Mouse (Mus musculus) right cerebral cortex, adult 2 months (tissue): ENCODE measurements around the gene Mfsd4a.

Experiments
- DNase-seq, 2 experiments: peaks; one replicate each; pipeline ENCODE4 v3.0.0; 2021 to 2022; ENCODE audit warnings: low spot score in 2 of 2

Mfsd4a gene

GRCm38 (mm10) chr1:132065475-132066172 lies 2.2 kb downstream of the Mfsd4a start:
- no peak for DNase-seq

- DNase-seq: peak in 1 of 2 experiments; percentile 37
Observed at GRCm38 (mm10) chr1:132065001-132065400, 2.9 kb downstream of the Mfsd4a start.

GRCm38 (mm10) chr1:132063096-132063495 lies 4.8 kb downstream of the Mfsd4a start:
- DNase-seq: no peak

DNA sequence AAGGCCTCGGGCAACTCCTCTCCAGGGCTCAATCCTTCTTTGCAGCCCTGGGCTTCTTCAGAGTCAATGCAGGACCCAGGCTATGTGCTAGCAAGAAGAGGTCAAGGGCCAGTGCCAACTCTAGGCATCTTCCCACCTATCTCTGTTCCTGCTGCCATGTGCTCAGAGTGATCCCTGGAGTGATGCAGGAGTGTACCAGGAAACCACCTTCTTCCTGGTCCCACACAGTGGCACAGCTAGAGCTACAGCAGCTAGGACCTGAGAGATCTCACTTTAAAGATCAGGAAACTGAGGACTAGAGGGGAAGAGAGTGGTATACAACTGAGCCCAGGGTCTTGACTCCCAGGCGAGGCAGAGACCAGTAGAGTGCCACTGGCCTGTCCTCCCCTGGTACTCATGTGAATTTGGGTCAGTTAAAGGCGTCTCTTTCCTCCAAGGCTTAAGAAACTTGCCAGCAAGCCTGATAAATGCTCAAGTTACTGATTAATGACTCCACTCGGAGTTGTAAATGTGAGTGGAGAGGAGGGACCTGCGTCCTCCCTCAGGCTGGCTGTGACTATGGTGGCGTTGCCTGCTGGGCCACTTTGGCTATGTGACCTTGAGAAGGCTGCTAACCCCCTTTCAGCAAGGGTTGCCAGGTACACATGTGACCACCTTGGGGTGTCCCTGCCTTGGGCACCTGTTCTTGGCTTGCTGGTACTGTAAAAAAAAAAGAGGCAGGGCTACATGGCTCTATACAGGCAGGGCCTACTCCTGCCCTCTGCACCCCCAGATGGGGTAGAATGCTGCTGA lies 5.9 kb downstream of the Mfsd4a start:
- DNase-seq: no peak

DNA sequence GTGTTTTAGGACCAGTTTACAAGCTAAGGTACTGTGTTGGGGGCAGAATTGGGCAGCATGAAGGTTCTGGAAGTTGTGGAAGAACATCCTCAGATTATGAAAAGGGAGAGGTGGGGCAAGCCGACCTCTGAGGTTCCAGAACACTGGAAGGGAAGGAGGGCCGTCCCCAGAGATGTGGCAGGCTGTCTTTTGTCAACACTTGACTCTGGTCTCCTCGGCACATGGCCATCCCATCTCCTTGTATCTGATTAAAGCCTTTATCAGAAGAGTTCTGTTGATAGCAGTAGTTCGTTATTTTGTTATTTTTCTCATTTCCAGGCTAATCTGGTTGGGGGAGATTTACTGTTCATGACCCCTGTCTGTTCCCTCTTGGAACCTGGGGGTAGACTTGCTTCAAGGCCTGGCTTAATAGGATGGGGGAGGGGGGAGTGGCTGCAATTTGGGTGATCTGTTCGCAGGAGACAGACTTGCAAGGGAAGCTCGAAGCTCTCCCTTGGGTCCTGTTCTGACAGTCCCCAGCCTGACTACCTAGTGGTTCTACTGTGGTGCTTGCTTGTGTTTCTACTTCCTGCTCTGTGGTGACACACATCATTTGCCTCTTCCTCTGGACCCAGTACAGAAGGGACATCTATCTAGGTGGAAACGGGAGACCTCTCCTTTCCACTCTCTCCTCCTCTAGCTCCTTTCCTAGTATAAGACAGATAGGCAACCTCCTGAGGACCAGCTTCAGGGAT lies 7.7 kb downstream of the Mfsd4a start:
- no peak for DNase-seq

- no peak for DNase-seq
Observed at GRCm38 (mm10) chr1:132058558-132058957, 9.3 kb downstream of the Mfsd4a start.

DNA sequence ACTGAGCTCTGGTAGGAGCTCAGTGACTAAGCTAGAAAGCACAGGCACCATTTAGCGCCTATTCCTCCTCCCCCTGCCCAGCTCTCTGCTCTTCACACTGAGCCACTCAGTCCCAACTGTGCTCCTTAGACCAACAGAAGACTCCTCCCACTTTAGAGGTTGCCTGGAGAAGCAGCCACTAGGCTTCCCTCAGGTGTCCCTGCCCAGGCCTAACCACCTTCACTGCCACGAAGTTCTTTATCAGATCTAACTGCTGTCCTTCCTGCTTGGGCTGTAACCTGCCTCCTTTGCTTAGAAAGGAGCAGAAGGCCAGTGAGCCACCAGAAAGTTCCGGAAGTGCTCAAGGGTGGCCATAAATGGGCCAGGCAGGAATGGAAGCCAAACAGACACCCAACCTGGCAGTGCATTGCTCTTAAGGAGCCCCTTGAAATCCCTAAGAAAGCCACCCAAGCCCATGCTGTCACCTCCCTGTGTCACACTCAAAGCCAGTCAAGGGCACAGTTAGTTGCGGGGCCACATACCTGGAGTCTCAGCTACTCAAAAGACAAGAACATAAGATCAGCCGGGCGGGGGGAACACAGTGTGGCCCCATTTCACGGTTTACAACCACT lies 12.7 kb downstream of the Mfsd4a start:
- no peak for DNase-seq

DNA sequence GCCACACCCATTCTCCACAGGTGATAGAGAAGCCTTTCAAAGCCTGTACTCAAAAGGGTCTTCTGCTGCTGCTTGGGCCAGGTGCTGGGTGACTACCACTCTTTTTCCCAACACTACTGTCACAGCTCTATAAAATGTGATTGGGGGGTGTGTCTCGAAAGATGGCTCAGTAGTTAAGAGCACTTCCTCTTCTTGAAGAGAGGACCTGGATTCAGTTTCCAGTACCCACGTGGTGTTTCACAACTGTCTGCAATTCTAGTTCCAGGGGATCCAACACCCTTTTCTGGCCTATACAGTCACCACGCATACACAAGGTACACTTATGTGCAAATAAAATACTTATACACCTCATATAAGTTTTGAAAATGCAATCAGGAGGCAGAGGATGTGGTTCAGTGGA lies 13.5 kb downstream of the Mfsd4a start:
- no peak for DNase-seq

GRCm38 (mm10) chr1:132051746-132052145 lies 16.1 kb downstream of the Mfsd4a start:
- DNase-seq: no peak

GRCm38 (mm10) chr1:132046143-132046735 lies 21.6 kb downstream of the Mfsd4a start:
- peak; percentile 64 to 78 for DNase-seq

GRCm38 (mm10) chr1:132043759-132044158 lies 24.1 kb downstream of the Mfsd4a start:
- DNase-seq: peak; percentile 50 to 66

GRCm38 (mm10) chr1:132040201-132040621 lies 27.7 kb downstream of the Mfsd4a start:
- DNase-seq: no peak

DNA sequence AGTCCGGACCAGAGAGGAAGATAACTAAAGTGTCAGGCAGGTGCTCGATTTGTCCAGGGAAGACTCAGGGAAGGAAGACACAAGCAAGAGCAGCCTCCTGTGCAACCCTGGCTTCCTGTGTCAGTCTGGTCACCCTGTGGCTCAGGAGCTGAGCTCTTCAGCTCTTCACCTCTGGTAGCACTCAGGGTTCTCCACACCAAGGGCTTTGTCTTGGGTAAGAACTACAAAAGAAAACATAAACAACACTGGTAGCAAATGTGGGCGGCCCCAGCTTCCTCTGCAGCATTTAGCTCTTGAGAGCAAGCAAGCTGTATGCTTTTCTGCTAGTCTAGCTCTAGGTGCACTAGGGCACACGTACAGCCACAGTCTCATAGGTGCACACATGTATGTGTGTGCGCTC lies 29.1 kb downstream of the Mfsd4a start:
- DNase-seq: no peak

DNA sequence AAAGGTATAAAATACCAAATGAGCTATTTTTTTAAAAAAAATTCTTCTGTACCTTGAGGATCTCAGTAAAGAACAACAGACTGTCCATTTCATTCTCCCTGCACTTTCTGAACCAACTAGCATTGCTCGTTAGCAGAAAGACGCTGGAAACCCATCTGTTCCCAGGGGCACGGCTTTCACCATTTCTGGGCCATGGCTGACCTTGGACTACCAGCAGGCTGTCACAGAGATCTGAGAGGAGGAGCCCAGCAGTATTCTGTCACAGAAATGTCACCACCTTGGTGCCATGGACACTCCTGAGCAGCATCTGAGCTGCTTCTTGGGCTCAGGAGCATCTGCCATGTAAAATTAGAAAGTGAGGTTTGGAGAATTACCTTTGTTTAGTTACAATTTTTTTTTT lies 30.1 kb downstream of the Mfsd4a start:
- no peak for DNase-seq

- no peak for DNase-seq
Observed at GRCm38 (mm10) chr1:132032172-132032571, 35.7 kb downstream of the Mfsd4a start.

- no peak for DNase-seq
Observed at GRCm38 (mm10) chr1:132030574-132030973, 37.3 kb downstream of the Mfsd4a start.

- DNase-seq: no peak
Observed at GRCm38 (mm10) chr1:132028413-132028812, 39.4 kb downstream of the Mfsd4a start.

GRCm38 (mm10) chr1:132027978-132028377 lies 39.9 kb downstream of the Mfsd4a start:
- no peak for DNase-seq

GRCm38 (mm10) chr1:132026925-132027646 lies 40.8 kb downstream of the Mfsd4a start:
- DNase-seq: no peak

DNA sequence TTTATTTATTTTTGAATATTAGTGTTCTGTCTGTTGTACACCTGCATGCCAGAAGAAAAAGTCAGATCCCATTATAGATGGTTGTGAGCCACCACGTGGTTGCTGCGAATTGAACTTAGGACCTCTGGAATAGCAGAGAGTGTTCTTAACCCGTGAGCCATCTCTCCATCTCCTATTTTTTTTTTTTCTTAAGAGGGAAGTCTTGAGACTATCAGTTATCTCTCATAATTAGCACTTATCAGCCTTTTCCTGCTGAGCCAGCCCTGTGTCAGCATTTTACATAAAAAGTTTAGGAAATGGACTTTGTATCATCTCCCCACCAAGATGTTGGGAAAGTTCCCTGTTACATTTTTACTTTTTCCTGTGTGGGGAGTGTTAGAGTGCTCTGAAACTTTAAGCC lies 45.8 kb downstream of the Mfsd4a start:
- no peak for DNase-seq

DNA sequence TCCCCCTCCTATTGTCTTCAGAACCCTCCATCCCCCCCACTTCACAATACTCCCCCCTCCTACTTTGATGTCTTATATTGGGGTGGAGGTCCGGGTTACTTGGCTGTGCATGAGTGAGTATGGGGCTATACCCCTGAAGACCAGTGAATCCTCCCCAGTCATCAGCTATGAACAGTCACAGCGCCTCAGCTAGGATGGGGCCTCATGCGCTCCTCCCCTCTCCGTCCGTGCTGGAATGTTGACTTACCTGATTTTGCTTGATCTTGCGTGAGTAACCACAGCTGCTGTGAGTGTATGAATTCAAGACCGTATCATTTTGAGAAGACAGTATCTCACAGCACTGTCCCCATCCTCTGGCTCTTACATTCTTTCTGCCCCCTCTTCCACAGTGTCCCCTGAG lies 48.0 kb downstream of the Mfsd4a start:
- no peak for DNase-seq
